Mouse (Mus musculus): ENCODE measurements at regions not wholly inside any gene's neighbourhood (a gene's known extent, or its start where the extent isn't known, plus 50 kb on each side); places are given as distances from the start of the nearest gene placed in this dataset.

- TF ChIP-seq POLR2A (IDR thresholded peaks at IDR 0.05; ENCODE audit: borderline replicate concordance, low read depth, low read length) (no peak), CTCF (IDR thresholded peaks at IDR 0.05; ENCODE audit: low read depth, low read length) (no peak)
These were observed 365.3 kb upstream of the Fam98a start for GRCm38 (mm10) chr17:75917020-75917419.

All from bone marrow macrophage, adult 2 months (primary cell).